20 mouse cellular contexts compared by ENCODE assay signal in the genomic region with DNA sequence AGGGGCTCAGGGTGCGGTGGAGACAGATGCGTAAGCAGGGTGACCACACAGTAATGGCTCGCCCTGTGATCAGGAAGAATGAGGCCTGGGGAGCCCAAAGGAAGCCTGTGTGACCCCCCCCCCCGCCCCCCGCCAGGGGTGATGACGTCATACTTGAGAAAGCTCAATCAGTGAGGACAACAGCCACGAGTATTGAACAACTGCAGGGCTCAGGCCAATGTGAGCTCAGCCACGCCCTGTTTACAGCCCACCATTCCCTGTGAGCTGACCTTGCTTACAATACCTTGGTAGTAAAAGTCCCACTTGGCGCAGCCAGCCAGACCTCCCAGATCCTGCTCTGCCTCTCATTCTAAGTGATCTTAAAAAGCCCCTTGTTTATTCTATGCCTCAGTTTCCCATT.
A peak's percentile ranks its signal among the peaks of the same experiment; 100 is the strongest.
DNase-seq lines count a peak whose midpoint lies in the region; ATAC-seq lines count a peak whose summit lies in the region.
"Had no signal": no experiment of that assay in that cellular context is flagged by ENCODE, and none has a peak within 500 bp of the region (broad histone marks: within the 10 kb centered on the region; RNA-seq: fewer than 3 reads in every experiment).

No protein-coding gene starts in this region.

- WGBS in hindbrain, embryonic 13.5 days = 61% methylated on average over 9 of the region's 9 CpGs
- 65% methylated on average over 9 of the region's 9 CpGs for WGBS in hindbrain, embryonic 11.5 days
- WGBS in intestine, embryonic 14.5 days = 48% methylated on average over 9 of the region's 9 CpGs
- 50% methylated on average over 9 of the region's 9 CpGs for WGBS in intestine, embryonic 16.5 days

- no peak overlapping the region for H3K4me2 ChIP-seq in hindbrain, embryonic 13.5 days
- H3K4me2 ChIP-seq in hindbrain, embryonic 11.5 days (replicated peaks; ENCODE audit: low read depth, low read length) = no peak overlapping the region
- no peak overlapping the region for H3K4me2 ChIP-seq in intestine, embryonic 14.5 days (ENCODE audit: low read length)
- no peak overlapping the region for H3K4me2 ChIP-seq in intestine, embryonic 16.5 days (ENCODE audit: low read depth, low read length)
- H3K4me2 ChIP-seq: heart, embryonic 11.5 days; intestine, embryonic 15.5 days had no signal

- H3K27ac ChIP-seq in hindbrain, embryonic 13.5 days = no peak overlapping the region
- H3K27ac ChIP-seq in hindbrain, embryonic 11.5 days (ENCODE audit: low read depth, low read length) = no peak overlapping the region
- H3K27ac ChIP-seq in intestine, embryonic 14.5 days (ENCODE audit: low read depth) = no peak overlapping the region
- no peak overlapping the region for H3K27ac ChIP-seq in intestine, embryonic 16.5 days (ENCODE audit: low read length)
- H3K27ac ChIP-seq: gastrocnemius, adult 2 months; intestine, embryonic 15.5 days had no signal

- no peaks in the 10 kb centered on the region for H3K9me3 ChIP-seq in hindbrain, embryonic 13.5 days
- no peaks in the 10 kb centered on the region for H3K9me3 ChIP-seq in hindbrain, embryonic 11.5 days (ENCODE audit: control insufficient read depth, low read length)
- no peaks in the 10 kb centered on the region for H3K9me3 ChIP-seq in intestine, embryonic 14.5 days (ENCODE audit: control insufficient read depth, low read length)
- no peaks in the 10 kb centered on the region for H3K9me3 ChIP-seq in intestine, embryonic 16.5 days (ENCODE audit: control insufficient read depth, low read length)
- H3K9me3 ChIP-seq: intestine, embryonic 15.5 days had no signal

- 0 out of 2 replicates have a peak, but pooled peaks cover 2% of the 10 kb centered on the region for H3K27me3 ChIP-seq in hindbrain, embryonic 13.5 days
- no peaks in the 10 kb centered on the region for H3K27me3 ChIP-seq in hindbrain, embryonic 11.5 days (ENCODE audit: control insufficient read depth, insufficient read depth, low read length)
- no peaks in the 10 kb centered on the region for H3K27me3 ChIP-seq in intestine, embryonic 14.5 days (replicated peaks; ENCODE audit: control insufficient read depth, insufficient read depth, low read length)
- no peaks in the 10 kb centered on the region for H3K27me3 ChIP-seq in intestine, embryonic 16.5 days (replicated peaks; ENCODE audit: control insufficient read depth, insufficient read depth, low read length)
- H3K27me3 ChIP-seq: intestine, embryonic 15.5 days; Patski had no signal

- peaks cover 36% of the 10 kb centered on the region for H3K4me1 ChIP-seq in hindbrain, embryonic 13.5 days (replicated peaks)
- H3K4me1 ChIP-seq in hindbrain, embryonic 11.5 days (replicated peaks; ENCODE audit: control insufficient read depth, insufficient read depth, low read length) = no peaks in the 10 kb centered on the region
- peaks cover 8% of the 10 kb centered on the region for H3K4me1 ChIP-seq in intestine, embryonic 14.5 days (replicated peaks; ENCODE audit: control insufficient read depth, insufficient read depth, low read length)
- peaks cover 5% of the 10 kb centered on the region; the same call in 1 of the 2 replicates for H3K4me1 ChIP-seq in intestine, embryonic 16.5 days (ENCODE audit: control insufficient read depth, insufficient read depth, low read length)

- H3K4me3 ChIP-seq in hindbrain, embryonic 13.5 days = no peak overlapping the region
- no peak overlapping the region for H3K4me3 ChIP-seq in hindbrain, embryonic 11.5 days (ENCODE audit: low read depth, low read length)
- H3K4me3 ChIP-seq in intestine, embryonic 14.5 days (ENCODE audit: low read depth, low read length) = no peak overlapping the region
- H3K4me3 ChIP-seq in intestine, embryonic 16.5 days (ENCODE audit: low read length) = no peak overlapping the region
- H3K4me3 ChIP-seq: gastrocnemius, adult 2 months; intestine, embryonic 15.5 days had no signal

- H3K9ac ChIP-seq in hindbrain, embryonic 13.5 days = no peak overlapping the region
- no peak overlapping the region for H3K9ac ChIP-seq in hindbrain, embryonic 11.5 days (ENCODE audit: low read depth, low read length)
- no peak overlapping the region for H3K9ac ChIP-seq in intestine, embryonic 14.5 days (ENCODE audit: low read length)
- H3K9ac ChIP-seq in intestine, embryonic 16.5 days (ENCODE audit: low read depth, low read length) = no peak overlapping the region
- H3K9ac ChIP-seq: forebrain, postnatal 0 days; intestine, embryonic 15.5 days had no signal

- 0 out of 2 replicates have a peak, but pooled peaks have one; percentile 34 for ATAC-seq in hindbrain, embryonic 13.5 days (ENCODE audit: low FRiP score)
- no peak for ATAC-seq in hindbrain, embryonic 11.5 days (ENCODE audit: low FRiP score)
- peak; percentile 51; the same call in 1 of the 2 replicates for ATAC-seq in intestine, embryonic 14.5 days (replicated peaks; ENCODE audit: low FRiP score, low TSS enrichment, low read depth)
- no peak for ATAC-seq in intestine, embryonic 16.5 days
- ATAC-seq: intestine, embryonic 15.5 days; Patski had no signal

- no peaks in the 10 kb centered on the region for H3K36me3 ChIP-seq in hindbrain, embryonic 13.5 days
- no peaks in the 10 kb centered on the region for H3K36me3 ChIP-seq in hindbrain, embryonic 11.5 days (ENCODE audit: control insufficient read depth, insufficient read depth, low read length)
- H3K36me3 ChIP-seq in intestine, embryonic 14.5 days (ENCODE audit: control insufficient read depth, insufficient read depth, low read length) = no peaks in the 10 kb centered on the region
- H3K36me3 ChIP-seq in intestine, embryonic 16.5 days (ENCODE audit: control insufficient read depth, insufficient read depth, low read length) = no peaks in the 10 kb centered on the region
- H3K36me3 ChIP-seq: G1E; intestine, embryonic 15.5 days had no signal

- no peak for DNase-seq in hindbrain, embryonic 11.5 days (ENCODE audit: low spot score)
- DNase-seq in intestine, embryonic 14.5 days (ENCODE audit: low spot score) = no peak
- DNase-seq in ES-CJ7 (ENCODE audit: low read depth, low spot score) = peak; percentile 68
- no peak for DNase-seq in adrenal gland, adult 18-20 months (ENCODE audit: low spot score in 2 of 2)
- no peak for DNase-seq in embryo, embryonic 9.5 days (ENCODE audit: extremely low spot score)
- DNase-seq: adrenal gland, adult 8-10 months; adrenal gland, postnatal 25 days; cerebellum, adult 8-10 months; cerebellum, postnatal 36 days; gastrocnemius, adult 2 months; gastrocnemius, postnatal 14 days; heart, adult 11 months; kidney, adult 2 months had no signal

Comparison
In these comparisons a context has a peak if more than half of its experiments do, and no peak if none do; other contexts are left out.
1. ATAC-seq: peak in hindbrain, embryonic 13.5 days (single experiment) and intestine, embryonic 14.5 days (single experiment); none in hindbrain, embryonic 11.5 days (single experiment) and intestine, embryonic 16.5 days (single experiment).